ENCODE assay signal across 7 mouse cellular contexts in genomic region chr1:153054112-153054821, GRCm38 (mm10).
DNase-seq lines count a peak whose midpoint lies in the region.

No protein-coding gene starts in this region.

- H3K9me3 ChIP-seq in embryonic facial prominence, embryonic 10.5 days = no peaks in the 10 kb centered on the region

- peaks cover 49% of the 10 kb centered on the region for H3K4me1 ChIP-seq in embryonic facial prominence, embryonic 10.5 days

- H3K4me3 ChIP-seq in embryonic facial prominence, embryonic 10.5 days = no peak overlapping the region

- peak; percentile 19 to 20 for DNase-seq in right cerebral cortex, adult 2 months (ENCODE audit: low spot score in 2 of 2)
- DNase-seq in right cerebral cortex, postnatal 25 days = no peak
- DNase-seq in embryonic facial prominence, embryonic 10.5 days (ENCODE audit: low spot score) = no peak
- peak; percentile 46 for DNase-seq in kidney, postnatal 14 days
- peak; percentile 53 for DNase-seq in right cerebral cortex, postnatal 10 days (ENCODE audit: low spot score in 2 of 2)
- no peak for DNase-seq in layer of hippocampus, postnatal 25 days (ENCODE audit: extremely low spot score in 1 of 2, low spot score in 1 of 2)
- DNase-seq in urinary bladder, postnatal 14 days (ENCODE audit: low spot score) = no peak

- WGBS in embryonic facial prominence, embryonic 10.5 days = 16% methylated on average over 11 of the region's 11 CpGs

- peaks cover 36% of the 10 kb centered on the region for H3K27me3 ChIP-seq in embryonic facial prominence, embryonic 10.5 days (replicated peaks; ENCODE audit: low read depth, poor library complexity, severe bottlenecking)

- H3K27ac ChIP-seq in embryonic facial prominence, embryonic 10.5 days (replicated peaks) = peak overlapping the region; percentile 75

- no peaks in the 10 kb centered on the region for H3K36me3 ChIP-seq in embryonic facial prominence, embryonic 10.5 days (replicated peaks)

Comparison
In these comparisons a context has a peak if more than half of its experiments do, and no peak if none do; other contexts are left out.
1. DNase-seq: peak in right cerebral cortex, adult 2 months (2 of 2), kidney, postnatal 14 days (single experiment) and right cerebral cortex, postnatal 10 days (2 of 2); none in right cerebral cortex, postnatal 25 days (single experiment), embryonic facial prominence, embryonic 10.5 days (single experiment), layer of hippocampus, postnatal 25 days (0 of 2) and urinary bladder, postnatal 14 days (single experiment).